Mouse (Mus musculus): ENCODE measurements around the gene Top2a.

Top2a gene

DNA sequence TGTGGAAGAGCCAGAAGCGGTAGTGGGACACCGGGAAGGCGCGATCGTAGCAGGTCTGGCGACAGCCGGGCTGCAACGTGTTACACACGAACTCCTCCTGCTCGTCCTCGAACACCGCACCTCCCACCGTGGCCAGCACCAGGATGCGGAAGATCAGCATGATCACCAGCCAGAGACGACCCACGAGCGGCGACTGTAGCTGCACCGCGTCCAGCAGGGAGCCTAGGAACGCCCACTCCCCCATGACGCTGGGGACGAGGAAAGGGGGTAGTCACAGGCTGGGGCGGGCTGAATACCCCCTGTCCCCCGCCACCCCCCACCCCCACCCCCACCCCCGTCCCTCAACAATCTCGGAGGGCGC lies 41.2 kb downstream of the Top2a start, which contains the start of gene Gjd3:
Gene Gjd3, minus strand, starts transcription at position 244 of the 361 bp plus-strand sequence.
- no peak for DNase-seq (ENCODE audit: low spot score)

DNA sequence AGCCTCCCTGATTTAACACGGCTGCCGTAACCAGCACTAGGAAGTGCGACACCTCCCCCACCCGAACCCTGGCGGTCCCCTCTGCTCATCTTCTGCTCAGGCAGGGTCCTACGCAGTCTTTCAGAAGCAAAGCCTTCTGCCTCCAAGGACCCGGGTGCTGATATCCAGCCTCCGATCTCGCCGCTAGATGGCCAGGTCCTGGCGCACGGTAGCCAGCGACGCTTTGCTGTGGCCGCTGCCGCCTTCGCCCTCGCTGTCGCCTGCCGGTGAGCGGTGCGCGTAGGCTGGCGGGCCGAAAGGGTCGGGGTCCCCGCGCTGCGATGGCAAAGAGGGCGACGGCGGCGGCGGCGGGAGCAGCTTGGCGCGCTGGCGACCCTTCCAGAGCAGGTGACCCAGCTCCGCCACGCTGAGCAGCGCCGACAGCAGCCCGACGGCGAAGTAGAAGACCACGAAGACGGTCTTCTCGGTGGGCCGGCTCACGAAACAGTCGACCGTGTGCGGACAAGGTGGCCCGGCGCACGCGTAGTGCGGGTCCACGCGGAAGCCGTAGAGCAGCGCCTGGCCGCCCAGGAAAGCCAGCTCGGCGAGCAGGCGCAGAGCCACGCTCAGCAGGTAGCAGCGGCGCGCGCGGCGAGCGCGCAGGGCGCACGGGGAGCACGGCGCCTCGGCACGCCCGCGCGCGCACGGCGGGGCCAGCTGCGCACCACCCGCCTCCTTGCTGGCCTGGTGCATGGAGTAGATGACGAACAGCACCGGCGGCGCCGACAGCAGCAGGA lies 41.8 kb downstream of the Top2a start:
- peak; percentile 87 for DNase-seq (ENCODE audit: low spot score)

DNA sequence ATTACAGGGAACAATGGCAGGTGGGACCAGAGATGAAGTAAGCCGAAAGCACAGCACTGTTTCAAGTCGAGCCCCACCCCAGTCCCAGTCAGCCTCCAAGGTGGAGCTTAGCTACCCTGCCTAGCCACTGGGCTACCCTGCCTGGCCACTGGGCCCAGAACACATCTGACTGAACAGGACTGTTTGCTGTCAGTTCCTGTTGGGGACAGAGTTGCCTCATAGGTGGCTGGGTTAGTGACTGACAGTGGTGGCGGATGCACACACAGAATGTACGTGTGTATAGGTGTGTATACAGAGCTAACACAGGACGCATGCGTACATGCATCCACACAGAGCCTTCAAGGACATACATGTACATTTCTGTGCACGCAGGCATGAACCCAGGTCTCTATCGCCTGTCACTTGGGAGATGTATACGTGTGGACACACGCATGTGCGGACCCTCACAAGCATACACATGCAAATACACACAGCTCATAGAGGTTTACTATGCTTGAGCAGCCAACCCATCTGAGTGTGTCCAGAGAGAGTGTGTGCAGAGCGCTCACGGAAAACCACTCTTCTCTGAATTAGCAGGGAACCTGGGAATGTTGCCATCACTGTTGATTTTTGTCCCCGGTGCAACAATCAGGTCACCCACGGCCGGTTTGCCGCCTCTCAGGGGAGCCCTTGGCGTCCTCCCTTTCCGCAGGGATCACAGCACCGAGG lies 42.5 kb downstream of the Top2a start:
- DNase-seq (ENCODE audit: low spot score): no peak

DNA sequence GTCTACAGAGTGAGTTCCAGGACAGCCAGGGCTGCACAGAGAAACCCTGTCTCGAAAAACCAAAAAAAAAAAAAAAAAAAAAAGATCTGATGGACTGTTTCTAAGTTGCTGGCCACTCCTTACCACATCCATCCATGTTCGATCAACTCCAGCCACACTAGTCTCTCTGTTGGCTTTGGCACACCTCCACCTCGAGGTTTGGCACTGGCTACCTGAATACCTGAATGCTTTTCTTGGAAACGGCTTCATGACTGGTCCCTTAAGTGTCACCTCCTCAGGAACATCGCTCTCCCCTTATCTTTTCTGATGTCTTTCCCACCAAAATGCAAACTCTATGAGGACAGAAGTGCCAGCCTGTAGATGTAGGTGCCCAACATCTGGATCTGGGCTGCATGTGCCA lies 44.6 kb downstream of the Top2a start:
- no peak for DNase-seq (ENCODE audit: low spot score)

DNA sequence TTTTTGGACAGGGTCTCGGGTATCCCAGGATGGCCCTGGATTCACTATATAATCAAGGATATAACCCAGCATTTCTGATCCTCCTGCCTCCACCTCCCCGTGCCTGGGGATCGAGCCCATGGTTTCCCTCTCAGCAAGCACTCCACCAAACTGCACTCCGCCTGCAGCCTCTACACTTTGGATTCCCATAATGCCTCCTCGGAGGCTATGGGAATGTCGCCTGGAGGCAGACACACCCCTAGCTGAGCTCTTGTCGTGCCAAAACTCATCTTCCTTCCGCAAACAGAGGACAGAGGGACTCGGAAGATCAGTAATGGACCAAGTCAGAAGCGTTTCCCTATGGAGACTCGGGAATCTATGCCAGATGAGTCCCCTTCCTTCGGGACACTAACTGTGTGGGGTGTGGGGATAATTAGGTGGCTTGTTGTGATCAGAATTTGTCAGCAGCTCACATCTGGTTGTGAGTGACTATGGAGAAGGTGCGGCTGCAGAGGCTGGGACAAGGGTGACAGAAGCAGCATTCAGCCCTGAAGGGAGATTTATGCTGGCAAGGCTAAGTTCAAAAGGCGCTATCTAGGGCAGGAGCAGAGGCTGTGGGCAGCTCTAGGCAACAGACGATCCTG lies 45.4 kb downstream of the Top2a start:
- DNase-seq (ENCODE audit: low spot score): no peak

DNA sequence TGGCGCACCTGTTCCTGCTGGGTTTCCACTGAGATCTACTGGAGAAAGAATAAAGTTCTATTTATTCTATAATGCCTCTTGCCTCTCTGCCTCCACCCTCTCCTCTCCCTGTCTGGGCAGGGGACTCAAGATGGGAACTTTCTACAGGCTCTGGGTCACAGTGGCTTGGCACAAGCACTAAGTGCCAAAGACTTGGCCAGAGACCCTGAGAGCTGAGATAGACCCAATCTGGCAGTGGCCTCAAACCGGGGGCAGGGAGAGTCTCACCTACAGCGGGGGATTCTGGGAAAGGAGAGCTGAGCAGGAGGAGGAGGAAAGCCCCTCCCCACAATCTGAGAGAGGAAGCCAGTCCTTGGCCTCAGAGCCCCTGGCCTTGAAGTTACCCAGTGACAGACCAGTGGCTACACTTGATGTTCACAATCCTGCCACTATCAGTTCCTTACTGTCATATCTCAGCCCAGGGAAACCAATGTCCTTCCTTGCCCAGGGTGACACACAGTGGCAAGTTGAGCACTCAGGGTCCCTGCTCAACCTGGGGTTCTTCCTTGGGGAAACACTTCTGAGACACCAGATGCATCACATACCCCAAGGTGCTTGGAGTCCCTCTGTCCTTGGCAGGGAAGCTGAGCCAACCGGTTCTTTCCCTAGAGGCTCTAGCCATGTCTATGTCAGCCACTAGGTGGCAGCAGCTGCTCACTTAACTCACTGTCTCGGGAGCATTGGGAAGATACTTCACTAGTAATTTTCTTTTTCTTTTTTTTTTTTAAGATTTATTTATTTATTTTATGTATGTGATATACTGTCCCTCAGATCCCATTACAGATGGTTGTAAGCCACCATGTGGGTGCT lies 48.9 kb downstream of the Top2a start:
- DNase-seq (ENCODE audit: low spot score): peak; percentile 90

DNA sequence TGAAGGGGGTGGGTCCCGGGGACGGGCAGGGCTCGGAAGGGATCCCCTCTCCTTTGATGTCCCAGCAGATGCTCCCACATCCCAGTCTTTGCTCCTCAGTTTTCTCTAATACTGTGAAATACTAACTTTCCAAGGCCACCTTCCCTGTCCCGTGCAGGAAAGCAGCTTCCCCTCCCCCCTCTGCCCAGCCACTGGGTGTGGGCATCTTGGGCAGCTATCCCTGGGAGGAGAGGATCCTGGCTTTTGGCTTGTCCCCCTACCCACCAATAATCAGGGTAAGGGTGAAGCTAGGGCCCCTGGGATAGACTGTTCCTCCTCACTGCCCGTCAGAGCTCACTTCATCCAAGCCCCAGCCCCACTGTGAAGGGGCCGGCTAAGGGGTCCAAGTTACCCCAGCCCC lies 49.8 kb downstream of the Top2a start:
- DNase-seq (ENCODE audit: low spot score): no peak

DNA sequence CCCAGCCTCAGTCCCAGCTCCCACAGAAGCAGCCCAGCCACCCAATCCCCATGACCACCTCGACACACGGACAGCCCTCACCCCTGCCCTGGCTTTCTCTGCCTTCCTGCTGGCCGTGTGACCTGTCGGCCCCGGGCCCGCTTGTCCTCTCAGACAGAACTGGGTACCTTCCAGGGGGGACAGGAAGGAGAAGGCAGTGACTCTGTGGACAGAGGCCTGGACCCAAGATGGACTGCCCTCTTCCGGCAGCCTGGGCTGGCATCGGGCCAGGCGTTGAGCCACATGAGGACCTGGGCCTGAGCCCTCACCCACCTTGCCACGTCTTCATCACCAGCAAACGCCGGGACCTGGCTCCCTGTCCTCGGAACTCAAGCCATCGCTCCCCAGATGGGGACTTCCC lies 50.4 kb downstream of the Top2a start:
- DNase-seq (ENCODE audit: low spot score): no peak

DNA sequence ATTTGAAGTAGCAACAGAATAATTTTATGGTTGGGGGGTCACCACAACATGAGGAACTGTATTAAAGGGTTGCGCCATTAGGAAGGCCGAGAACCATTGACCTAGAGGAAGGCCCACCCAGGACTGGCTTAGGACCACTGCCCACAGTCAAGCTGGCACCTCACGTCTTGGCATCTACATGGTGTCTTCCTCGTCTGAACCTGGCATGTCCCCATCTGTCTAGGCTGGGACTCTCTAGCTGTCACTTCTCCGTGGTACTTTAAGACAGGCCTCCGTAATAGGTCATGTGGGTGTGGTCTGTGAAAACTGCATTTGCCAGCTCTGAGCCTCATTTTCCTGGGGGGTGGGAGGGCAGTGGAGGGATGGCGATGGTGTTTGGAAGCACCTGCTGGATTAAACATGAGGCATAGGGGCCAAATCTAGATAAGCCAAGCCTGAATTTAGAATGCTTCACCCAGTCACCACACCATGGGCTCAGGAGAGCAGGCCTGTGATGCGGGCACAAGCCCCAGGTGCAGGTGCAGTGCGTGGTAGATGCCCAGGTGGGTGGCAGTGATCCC lies 51.1 kb downstream of the Top2a start:
- no peak for DNase-seq (ENCODE audit: low spot score)

DNA sequence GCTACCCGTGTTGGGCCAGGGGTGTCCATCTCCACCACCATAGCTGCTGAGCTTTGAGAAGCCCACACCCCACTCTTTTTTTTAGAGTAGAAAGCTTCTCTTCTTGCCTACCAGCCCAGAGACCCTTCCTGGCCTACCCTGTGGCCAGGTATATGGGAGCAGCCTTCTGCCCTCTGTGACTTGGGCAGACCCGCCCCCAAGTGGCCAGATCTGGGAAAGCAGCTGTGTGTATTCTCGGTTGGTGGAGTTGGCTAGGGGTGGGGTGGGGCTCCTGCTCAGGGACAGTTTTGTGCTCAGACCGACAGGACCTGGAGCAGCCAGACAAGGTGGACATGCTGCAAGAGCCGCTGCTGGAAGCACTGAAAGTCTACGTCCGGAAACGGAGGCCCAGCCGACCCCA lies 51.8 kb downstream of the Top2a start:
- peak; percentile 87 for DNase-seq (ENCODE audit: low spot score)

DNA sequence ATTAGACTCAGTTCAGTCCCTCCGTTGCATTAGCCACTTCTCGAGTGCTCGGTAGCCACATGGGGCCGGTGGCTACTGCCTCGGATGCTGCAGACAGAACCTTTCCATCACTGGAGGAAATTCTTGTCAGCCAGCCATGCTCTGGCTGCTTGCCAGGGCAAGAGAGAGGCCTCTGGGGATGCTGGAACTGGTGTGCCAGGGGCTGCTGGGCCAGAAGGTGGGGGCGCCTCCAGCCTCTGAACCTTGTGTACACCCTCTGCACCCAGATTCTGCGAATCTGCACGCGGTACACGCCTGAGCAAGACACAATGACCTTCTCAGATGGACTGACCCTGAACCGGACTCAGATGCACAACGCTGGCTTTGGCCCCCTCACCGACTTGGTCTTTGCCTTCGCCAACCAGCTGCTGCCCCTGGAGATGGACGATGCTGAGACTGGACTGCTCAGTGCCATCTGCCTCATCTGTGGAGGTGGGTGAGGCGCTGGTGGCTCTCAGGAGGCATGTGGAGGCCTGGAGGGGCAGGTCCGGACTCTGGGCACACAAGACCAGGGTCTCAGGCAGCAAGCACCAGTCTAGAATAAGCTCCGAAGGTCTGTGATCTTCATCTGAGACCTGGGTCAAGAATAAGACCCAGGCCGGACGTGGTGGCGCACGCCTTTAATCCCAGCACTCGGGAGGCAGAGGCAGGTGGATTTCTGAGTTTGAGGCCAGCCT lies 52.5 kb downstream of the Top2a start:
- DNase-seq (ENCODE audit: low spot score): no peak

DNA sequence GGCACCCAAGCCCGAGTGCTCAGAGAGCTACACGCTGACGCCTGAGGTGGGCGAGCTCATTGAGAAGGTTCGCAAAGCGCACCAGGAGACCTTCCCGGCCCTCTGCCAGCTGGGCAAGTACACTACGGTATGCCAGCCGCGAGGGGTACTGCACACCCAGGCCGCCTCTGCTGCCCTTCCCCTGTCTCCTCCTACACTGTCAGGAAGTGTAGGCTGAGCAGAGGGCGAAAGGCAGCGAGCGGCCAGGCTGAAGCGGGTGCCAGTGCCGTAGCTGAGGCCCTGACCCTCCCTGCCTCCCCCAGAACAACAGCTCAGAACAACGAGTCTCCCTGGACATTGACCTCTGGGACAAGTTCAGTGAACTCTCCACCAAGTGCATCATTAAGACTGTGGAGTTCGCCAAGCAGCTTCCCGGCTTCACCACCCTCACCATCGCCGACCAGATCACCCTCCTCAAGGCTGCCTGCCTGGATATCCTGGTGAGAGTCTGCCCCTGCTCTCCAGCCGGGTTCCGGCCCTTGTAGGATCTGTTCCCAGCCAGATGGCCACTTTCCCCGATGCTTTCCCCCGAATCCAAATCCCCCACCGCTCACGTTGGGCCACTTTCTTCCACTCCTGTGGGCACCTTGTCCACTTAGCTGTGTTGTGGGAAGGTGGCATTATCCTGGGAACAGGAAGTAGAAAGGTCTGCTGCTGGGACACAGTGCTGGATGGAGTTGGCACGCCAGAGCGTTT lies 53.6 kb downstream of the Top2a start:
- DNase-seq (ENCODE audit: low spot score): no peak

DNA sequence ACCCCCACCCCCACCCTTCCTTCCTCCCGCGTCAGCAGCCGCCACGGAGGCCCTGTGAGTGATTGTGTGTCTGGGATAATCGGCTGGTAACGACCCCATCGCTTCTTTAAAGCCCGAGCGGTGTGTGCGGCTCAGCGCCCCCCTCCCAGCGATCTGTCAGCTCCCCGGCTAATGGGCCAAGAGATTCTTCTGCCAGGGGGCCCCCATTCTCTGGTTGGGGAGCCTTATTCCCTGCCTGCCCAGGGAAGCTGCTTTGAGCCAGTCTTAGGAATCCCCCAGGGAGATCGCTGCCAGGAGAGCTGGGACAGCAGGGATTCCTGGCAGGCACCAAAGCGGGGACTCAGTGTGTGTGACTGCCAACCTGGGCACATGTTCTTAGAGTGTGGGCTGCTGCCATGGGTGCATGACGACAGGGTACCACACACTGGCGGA lies 54.5 kb downstream of the Top2a start:
- no peak for DNase-seq (ENCODE audit: low spot score)

DNA sequence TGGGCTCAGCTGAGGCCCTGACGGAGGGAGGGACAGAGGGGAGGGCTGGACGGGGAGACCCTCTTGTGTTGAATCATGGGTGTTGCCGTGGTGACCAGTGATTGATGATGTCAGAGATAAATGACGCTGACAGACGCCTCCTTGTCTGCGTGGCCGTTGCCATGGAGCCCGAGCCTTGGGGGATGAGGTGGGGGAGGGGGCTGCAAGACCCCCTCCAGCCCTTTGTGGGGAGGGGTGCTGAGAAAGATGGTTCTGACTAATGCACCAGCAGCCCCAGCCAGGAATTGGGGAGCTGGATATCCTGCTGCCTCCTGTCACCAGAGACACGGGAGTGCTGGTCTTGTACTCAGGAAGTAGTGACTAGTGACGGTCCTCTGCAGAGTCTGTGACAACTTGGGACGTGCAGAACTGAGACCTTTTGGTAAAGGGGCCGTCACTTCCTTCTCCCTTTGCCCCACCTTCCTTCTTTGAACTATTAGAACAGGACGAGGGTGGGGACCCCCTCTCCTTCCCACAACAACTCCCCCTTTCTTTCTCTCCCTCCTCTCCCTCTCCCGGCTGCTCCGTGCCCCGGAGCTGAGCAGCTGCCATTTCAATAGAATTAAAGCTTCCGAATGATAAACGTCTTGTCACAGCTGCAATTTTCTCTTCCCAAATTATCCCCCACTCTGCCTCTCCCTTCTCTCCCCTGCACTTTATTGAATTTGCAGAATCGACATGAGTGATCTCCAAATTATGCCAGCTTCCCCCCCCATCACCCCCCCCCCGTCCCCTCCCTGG lies 55.1 kb downstream of the Top2a start:
- peak; percentile 93 for DNase-seq (ENCODE audit: low spot score)

DNA sequence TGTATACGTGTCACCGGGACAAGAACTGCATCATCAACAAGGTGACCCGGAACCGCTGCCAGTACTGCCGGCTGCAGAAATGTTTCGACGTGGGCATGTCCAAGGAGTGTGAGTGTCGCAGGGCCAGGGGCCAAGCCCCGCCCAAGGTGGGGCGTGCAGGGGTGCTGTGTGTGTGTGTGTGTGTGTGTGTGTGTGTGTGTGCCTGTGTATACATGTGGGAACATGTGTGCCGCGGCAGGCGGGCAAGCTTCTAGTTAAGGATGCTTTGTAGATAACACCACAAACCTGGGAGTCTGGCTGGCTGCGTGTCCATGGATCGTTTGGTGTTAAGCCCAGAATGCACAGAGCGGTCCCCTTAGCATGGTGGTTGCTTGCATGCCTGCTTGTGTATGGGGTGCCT lies 55.9 kb downstream of the Top2a start:
- no peak for DNase-seq (ENCODE audit: low spot score)

DNA sequence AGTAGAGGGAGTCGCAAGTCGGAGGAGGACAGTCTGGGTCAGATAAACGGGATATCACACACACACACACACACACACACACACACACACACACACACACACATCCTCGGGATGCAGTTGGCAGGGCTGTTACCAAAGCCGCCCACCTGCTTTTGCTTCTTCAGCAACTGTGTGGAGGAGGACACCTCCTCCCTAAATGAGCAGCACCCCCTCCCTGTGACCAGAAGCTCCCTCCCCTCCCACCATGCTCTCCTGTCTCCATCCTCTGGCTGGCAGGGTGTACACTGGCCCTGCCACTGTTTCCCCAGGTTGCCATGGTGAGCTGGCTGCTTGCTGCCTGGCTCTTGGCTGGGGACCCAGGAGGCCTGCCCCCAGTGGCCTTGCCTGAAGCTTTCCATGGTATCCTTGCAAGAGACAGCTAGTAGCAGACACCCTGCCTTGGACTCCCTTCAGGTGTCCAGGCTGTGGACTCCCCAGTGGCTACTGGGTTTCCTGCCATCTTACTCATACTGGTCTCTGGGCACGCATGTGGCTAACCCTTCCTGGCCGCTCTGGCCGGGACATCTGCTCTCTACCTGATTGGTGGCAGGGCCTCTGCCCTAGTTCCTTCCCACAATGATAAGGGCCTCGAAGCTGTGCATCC lies 57.4 kb downstream of the Top2a start:
- DNase-seq (ENCODE audit: low spot score): peak; percentile 70

DNA sequence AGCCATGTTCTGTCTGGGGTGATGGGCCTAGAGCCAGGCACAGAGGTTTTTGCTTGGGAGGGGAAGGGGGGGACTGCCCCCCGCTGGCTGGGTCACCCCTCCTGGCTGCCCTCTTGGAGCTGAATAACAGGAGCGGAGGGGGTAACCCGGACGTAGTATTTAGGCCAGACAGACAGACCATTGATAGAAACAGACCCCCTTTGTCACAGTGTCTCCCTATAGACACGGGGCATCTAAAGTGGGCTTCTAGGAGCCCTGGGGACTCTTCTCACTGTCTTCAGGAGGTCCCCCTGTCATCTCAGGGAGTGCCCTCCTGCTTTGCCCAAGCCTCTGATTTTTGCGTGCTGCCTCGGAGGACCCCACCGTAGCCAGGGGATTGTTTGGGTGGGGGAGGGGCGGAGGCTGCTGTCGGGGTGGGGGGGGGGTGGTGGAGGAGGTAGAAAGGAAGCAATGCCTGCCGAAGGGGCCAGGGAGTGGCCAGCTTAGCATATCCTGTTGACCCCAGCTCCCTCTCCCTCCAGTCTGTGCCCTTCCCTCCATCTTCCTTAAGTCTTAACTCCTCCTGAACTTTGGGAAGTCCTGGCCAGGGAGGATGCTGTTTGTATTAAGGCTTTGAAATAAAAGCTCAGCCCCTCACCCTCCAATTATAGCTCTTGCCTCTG lies 58.4 kb downstream of the Top2a start:
- DNase-seq (ENCODE audit: low spot score): peak; percentile 58

DNA sequence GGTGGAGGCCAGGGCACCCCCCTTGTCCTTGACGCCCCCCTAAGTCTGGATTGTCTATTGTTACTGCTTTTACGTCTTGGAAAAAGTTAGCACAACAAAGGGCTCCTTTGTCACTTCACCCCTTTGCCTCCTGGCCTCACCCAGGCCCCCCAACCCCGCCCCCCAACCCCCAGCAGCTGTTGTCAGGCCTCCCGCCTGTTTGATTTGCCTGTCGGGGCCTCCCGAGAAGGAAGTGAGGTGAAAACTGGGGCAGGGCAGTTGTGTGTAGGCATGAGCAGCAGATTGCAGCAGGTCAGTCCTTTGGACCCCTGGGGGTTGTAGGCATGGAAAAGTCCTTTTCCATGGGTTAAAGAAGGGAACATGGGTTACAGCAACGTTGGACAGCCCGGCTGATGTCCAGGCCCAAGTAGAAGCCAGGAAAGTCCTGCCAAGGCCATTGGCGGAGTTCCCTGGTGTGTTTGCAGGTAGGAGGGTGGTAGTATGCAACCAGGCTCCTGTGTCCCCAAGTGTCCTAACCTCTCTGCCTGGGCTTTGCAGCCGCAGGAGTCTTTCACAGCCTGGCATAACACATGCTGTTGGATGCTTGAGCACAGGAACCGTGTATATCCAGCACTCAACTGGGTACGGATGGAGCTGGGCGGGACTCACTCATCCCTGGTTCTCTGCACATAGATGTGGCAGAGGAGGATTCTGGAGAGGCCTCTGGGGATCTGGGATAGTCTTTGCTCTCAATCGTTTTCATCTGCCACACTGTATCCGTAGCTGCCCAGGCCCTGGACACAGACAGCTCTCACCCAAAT lies 59.2 kb downstream of the Top2a start:
- no peak for DNase-seq (ENCODE audit: low spot score)
